Mouse (Mus musculus) heart, postnatal 14 days (tissue): ENCODE measurements around the gene Sik1. TPM values are rescaled to one million over a fixed set of nuclear protein-coding genes. Genes with fewer than 3 reads are reported as not detected.
A peak's percentile ranks its signal among the peaks of the same experiment; 100 is the strongest.

Source experiments
- DNase-seq, 2 experiments: peaks; one replicate each; pipeline ENCODE4 v3.0.0; 2021 to 2022
- intact Hi-C: fragments of 180-260 bp; cut with DNase I; formaldehyde crosslinking; loops from one replicate; pipeline ENCODE4 v1.15.1; 2025
- total RNA-seq, 2 experiments: library from RNA; stranded (reverse); gene quantifications; 2 replicates each; pipeline ENCODE4 v1.2.3; 2021

Gene Sik1
- total RNA-seq, 2 experiments from 2014 or later: 41.4 to 72.2 TPM

DNA sequence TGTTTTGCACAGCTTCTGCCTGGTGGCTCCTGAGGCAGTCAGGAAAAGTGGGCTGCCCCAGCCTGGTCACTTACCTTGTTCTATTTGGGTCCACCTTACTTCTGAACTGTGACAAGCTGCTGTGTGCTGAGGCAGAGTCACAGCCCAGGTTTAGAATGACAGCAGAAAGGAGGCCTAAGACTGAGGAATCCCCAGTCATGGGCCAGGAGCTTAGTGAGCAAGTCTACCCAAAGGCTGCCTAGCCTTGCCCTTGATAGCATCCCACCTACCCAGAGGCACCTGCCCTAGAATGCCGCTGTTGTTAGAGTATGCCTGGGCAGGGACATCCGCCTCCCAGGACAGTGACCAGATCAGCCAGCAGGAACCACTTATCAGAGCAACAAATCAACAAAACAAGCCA is 3.2 kb upstream of the Sik1 start:
- no peak for DNase-seq
- intact Hi-C loops: loop anchor here (5.0 kb wide), 1 partner anchor 34 kb away; no protein-coding TSS in a partner anchor

GRCm38 (mm10) chr17:31857903-31858426 is 2.4 kb upstream of the Sik1 start:
- intact Hi-C loops: loop anchor here (2.0 to 5.0 kb wide), 3 partner anchors 34 to 79 kb away; no protein-coding TSS in a partner anchor
- no peak for DNase-seq

DNA sequence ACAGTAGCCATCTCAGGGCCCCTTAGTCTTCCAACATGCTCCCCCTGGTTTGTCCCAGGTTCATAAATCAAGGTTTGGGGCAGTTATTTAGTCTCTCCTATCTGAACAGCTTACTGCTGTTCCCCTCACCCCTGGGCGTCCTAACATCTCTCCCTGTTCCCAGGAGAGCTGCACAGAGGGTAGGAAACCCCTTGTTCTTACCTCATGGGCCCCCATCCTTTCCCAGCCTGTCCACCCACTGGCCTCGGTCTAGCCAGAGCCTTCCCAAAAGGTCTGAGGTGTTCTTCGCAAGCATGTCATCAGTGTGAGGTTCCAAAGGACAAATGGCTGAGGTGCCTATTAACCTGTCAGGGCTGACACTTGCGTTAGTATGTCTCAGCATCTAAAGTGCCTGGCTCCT is 1.6 kb upstream of the Sik1 start:
- intact Hi-C loops: loop anchor here (2.0 to 5.0 kb wide), 3 partner anchors 35 to 80 kb away; no protein-coding TSS in a partner anchor
- DNase-seq: no peak

GRCm38 (mm10) chr17:31856519-31857160 is 1.0 kb upstream of the Sik1 start:
- intact Hi-C loops: loop anchor here (1.0 to 5.0 kb wide), 4 partner anchors 36 to 169 kb away; no protein-coding TSS in a partner anchor

GRCm38 (mm10) chr17:31854770-31855596 is 621 bp downstream of the Sik1 start:
- DNase-seq: peak; percentile 56 to 60
- intact Hi-C loops: loop anchor here (2.0 to 5.0 kb wide), 5 partner anchors 26 to 162 kb away; no protein-coding TSS in a partner anchor

More at GRCm38 (mm10) chr17:31856519-31857160, 1.0 kb upstream of the Sik1 start:
- peak; percentile 88 to 91 for DNase-seq

GRCm38 (mm10) chr17:31853448-31854188 is 2.0 kb downstream of the Sik1 start:
- intact Hi-C loops: loop anchor here (2.0 to 5.0 kb wide), 5 partner anchors 25 to 169 kb away; no protein-coding TSS in a partner anchor
- DNase-seq: no peak

GRCm38 (mm10) chr17:31852782-31853447 is 2.7 kb downstream of the Sik1 start:
- DNase-seq: no peak
- intact Hi-C loops: loop anchor here (2.0 to 5.0 kb wide), 2 partner anchors 106 to 168 kb away; no protein-coding TSS in a partner anchor

- intact Hi-C loops: loop anchor here (2.0 to 5.0 kb wide), 2 partner anchors 105 to 167 kb away; no protein-coding TSS in a partner anchor
- no peak for DNase-seq
Observed at GRCm38 (mm10) chr17:31851816-31852476, 3.7 kb downstream of the Sik1 start.

GRCm38 (mm10) chr17:31850457-31850980 is 5.1 kb downstream of the Sik1 start:
- DNase-seq: no peak

DNA sequence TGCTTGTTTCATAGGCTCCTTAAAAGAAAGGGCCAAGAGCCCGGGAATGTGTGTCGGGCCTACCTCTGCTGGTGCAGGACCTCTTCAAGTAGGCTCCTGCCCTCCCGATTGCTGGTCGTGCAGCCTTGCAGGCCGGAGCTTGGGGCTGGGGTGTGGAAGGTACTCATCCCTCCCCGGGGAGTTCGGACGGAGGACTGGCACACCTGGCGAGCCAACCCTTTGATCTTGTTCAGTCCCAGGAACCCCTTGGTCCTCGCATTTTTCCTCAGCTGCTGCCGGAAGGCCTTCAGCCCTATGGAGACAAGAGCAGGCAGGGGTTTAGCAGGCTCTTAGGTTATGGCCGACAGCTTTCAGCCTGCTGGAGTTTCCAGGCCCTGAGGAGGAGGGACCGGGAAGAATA is 8.6 kb downstream of the Sik1 start:
- intact Hi-C loops: no loop called here
- DNase-seq: no peak

More at GRCm38 (mm10) chr17:31850457-31850980, 5.1 kb downstream of the Sik1 start:
- intact Hi-C loops: loop anchor here (5.0 kb wide), 1 partner anchor 103 kb away; no protein-coding TSS in a partner anchor

- no peak for DNase-seq
- intact Hi-C loops: no loop called here
Observed at GRCm38 (mm10) chr17:31846352-31846751, 9.3 kb downstream of the Sik1 start.

DNA sequence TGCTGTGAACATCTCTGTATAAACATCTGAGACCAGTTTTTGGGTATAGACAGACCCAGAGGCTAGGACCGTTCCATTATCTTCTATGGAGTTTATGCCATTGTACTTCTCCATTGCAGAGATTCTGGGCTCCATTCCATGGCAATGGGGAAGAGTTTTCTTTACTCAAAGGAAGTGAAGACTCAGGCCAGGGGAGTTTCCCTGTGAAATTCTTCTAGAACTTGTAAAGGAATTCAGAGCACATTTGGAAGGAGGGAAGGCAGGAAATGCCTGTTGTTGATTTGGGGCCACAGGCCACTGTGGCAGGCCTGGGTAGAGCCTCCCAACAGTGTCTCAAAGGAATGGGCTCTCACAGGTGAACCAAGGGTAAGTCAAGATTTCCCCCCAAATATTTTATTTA is 11.7 kb downstream of the Sik1 start:
- no peak for DNase-seq
- intact Hi-C loops: no loop called here

DNA sequence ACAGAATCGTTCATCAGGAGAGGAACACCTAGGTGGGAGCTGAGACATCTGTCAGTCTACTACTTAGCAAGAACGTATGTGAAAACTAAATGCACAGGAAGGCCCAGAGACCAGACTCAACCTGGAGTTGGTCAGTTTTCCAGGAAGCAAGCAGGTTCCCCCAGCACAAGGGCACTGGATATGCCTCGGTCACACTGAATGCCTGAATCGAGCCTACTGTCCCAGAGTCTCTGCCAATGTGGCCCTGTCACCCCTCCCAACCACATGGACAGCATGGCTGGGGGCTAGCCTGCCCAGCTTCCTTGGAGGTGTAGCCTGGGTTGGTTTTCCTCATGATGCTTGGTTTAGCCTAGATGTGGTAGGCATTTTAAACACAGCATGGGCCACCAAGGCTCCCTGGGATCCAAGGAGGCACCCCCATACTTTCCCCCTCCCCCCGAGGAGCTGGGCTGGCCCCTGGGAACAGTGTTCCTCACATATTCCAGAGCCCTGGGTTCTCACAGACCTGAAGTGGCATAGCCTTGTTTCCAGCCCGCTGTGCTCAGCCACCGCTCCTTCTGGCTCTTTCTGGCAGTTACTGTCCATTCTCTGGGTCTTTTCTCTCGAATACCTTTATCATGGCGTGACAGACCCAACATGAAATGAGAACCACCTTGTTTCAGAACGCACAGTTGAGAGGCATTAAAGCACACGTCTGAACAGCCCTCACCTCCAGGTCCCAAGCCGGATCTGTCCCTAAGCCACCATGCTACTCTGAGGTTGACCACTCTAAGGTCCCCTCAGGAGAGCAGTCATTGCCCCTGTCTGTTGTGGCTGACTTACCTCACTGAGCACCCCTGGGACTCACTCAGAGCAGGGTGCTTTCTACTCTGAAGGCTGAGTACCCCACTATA is 12.4 kb downstream of the Sik1 start:
- intact Hi-C loops: no loop called here
- DNase-seq: no peak

DNA sequence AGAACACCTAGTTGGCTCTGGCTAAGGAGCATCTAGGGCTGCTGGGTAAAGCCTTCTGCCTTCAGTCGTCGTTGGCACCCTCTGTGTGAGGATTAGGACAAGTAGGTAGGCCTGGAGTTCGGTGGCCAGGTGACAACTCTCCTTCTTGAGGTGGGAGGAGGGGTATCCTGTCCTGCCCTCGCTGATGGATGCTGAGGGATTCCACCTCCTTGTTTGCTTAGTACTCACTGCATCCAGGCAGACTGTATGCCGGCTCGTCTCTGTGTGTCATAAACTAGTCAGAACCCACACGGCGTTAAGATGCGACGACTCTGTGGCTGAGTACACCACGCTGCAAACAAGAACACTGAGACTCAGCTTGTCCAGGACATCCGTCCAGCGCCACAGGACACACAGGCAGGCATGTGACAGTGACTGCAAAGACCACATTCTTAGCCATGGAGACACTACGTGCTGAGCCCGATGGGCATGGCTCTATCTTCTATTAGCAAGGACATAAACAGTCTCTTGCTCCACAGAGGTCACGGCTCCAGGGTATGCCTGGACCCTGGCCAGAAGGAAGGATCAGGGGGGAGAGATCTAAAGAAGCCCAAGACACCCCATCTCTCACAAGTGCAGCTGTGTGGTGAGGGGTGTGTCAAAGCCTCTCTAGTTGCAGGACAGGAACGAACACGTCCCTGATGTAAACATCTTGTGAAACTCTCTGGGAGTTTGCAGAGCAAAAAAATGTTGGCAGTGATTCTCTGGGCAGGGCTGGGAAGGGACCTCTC is 13.6 kb downstream of the Sik1 start:
- peak in 1 of 2 experiments; percentile 51 for DNase-seq
- intact Hi-C loops: no loop called here

GRCm38 (mm10) chr17:31841453-31841841 is 14.2 kb downstream of the Sik1 start:
- DNase-seq: no peak
- intact Hi-C loops: no loop called here

GRCm38 (mm10) chr17:31840423-31841003 is 15.1 kb downstream of the Sik1 start:
- intact Hi-C loops: no loop called here
- no peak for DNase-seq

DNA sequence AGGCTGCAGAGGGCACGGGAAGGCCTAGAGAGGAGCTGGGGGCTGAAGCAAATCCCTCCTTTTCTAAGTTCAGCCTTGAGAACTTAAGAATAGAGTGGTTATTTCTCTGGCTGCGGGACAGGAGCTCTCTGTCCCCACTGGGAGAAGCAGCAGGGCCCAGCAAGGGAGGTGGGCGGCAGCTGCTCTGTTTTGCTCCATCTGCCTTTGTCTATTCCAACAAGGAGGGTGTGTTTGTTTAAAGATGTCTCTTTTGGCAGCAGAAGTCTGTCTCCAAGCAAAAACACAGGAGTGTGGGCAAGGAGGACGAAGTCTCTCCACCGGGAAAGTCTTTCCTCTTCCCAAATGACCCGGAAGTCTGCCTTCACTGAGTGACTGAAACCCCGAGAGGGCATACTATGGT is 18.8 kb downstream of the Sik1 start:
- intact Hi-C loops: no loop called here
- DNase-seq: no peak
